Mouse (Mus musculus) erythroblast, adult 5-6 weeks (primary cell): ENCODE measurements around the gene Cacna2d2. TPM values are rescaled to one million over a fixed set of nuclear protein-coding genes. Genes with fewer than 3 reads are reported as not detected.
A peak's percentile ranks its signal among the peaks of the same experiment; 100 is the strongest.

Experiments
- ATAC-seq: replicated peaks from 2 replicates; pipeline ENCODE4 v1.8.0; 2016; ENCODE audit warnings: moderate number of reproducible peaks, mild to moderate bottlenecking, moderate TSS enrichment, inconsistent platforms; ENCODE audit not compliant: poor library complexity, low FRiP score, severe bottlenecking
- total RNA-seq, 2 experiments: library from RNA; stranded (forward) in 1 of 2; stranded (reverse) in 1 of 2; fragments of 150-400 nt in 1 of 2; fragments of 200-764, 138-1000 nt in 1 of 2; gene quantifications; 2 replicates each; pipeline versions ENCODE4 v1.2.3 to v1.2.4; 2015 to 2017; ENCODE audit warnings: low replicate concordance in 2 of 2

Gene Cacna2d2
- total RNA-seq, 2 experiments from 2014 or later, result not detected

DNA sequence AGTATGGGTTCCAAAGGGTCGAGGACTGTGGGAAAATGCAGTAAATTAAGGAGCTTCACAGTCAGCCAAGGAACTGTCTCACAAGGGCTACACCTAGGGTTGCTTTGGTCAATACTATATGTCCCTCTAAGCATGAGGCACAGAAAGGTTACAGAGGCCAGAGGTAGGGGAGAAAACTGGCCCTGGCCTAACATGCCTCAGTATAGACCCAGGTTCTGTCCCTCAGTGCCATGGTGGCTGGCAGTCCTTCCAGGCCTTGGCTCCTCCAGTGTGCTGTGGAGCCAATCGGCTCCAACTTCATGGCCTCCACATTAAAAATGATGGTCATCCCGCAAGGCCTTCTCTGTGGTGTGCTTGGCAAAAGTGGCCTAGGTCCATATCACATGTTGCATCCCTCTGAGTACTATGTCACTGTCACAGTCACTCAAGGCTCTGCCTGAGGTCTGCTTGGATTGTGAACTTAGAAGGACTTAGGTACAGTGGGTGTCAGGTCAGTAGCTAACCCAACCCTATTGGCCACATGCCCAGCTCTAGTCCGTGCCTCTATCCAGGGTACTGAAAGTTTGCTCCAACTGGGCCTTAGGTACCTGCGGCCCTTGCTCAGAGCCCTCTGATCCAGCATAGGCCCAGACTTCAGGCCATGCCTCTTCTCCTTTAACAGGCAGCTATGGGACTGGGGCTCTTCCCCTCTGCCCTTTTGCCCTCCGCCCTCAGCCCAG, 87.3 kb downstream of the Cacna2d2 start:
- no peak for ATAC-seq

DNA sequence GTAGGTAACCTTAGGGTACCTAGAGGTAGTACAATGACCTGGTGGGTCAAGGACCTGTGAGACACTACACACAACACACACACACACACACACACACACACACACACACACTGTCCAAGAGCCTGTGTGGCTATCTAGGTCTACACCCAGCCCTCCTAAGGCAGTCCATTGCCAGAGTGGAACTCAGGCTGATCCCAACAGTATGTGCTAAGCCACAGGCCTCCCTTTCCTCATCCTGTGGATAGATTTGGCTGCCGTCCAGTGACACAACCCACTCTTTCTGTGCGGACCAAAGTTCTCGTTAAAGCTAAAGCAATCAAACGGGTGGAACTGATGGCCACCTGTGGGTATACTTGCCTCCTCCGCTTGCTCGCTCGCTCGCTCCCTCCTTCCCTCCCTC, 90.7 kb downstream of the Cacna2d2 start:
- ATAC-seq, result no peak

GRCm38 (mm10) chr9:107490625-107491024, 91.2 kb downstream of the Cacna2d2 start:
- ATAC-seq, result no peak

GRCm38 (mm10) chr9:107493511-107493910, 94.1 kb downstream of the Cacna2d2 start:
- ATAC-seq, result no peak

DNA sequence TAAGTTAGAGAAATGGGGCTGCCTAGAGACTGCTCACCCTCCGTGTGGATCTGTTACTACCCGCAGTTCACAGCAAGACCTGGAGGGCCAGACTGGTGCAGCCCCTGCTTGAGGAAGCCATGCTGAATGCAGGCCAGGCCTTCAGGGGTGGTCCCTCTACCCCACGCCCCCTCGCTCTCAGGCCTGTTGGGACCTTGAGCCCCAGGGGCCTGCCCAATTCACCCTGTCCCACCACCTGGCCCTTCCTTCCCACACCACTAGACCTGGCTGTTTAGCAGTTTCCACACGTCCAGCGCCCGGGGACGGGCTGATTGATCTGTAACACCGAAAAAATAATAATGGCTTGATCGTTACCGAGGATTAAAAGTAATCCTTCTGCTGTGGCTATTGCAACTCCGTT, 94.8 kb downstream of the Cacna2d2 start:
- ATAC-seq, result no peak

GRCm38 (mm10) chr9:107496359-107496758, 96.9 kb downstream of the Cacna2d2 start:
- no peak for ATAC-seq

DNA sequence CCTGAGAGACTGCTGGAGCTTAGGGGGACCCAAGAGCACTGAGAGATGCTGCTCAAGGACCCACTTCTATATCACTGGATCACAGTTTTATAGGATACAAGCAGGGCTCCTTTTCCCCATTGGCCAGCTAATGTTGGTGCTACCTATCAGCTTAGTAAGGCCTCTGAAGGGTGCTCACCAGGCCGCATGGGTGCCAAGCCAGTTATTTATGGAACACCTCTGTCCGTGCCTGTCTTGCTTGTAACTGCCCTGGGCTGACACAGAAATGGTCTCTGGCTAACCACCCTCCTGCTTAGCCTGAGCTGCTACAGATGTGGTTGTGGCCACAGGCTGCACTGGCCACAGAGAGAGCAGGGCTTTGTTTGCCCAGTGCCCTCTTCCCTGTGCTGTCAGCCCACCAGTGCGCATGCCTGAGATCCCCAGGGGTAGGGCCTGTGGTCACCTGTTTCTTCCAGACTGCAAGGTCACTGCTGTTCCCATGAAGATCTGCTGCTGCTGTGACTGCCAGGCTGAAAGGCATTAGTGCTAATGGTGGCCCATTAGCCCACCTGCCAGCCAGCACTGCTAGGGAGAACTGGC, 101.4 kb downstream of the Cacna2d2 start:
- no peak for ATAC-seq

DNA sequence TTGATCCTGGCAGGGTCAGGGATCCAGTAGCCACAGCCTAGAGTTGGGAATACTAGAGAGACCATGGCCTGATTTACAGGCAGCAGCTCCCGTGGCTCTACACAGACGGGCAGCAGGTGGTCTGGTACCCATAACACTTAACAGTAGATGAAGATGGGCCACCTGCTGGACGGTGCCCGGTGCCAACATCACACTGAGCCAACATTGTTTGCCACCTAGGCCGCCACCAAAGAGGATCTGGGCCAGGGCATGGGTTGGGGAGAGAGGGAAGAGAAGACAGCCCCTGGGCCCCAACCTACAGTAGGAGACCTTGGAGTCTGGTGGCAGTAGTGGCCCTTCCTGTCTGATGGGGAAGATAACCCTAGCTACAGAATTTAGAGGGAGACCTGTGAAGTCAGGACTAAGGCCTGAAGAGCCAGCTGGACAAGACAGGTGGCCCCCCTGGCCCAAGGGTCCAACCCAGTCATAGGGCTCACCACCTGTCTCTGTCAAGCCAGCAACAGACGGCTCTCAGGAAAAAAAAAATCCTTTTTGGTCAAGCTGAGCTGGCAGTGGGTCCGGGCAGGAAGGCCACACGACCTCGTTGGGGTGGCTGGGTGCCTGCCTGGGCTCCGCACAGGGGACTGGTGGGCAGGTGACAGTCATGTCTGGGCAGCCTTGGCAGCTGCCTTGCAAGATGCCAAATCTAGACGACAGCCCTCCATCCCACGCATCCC, 102.9 kb downstream of the Cacna2d2 start:
- ATAC-seq, result no peak

DNA sequence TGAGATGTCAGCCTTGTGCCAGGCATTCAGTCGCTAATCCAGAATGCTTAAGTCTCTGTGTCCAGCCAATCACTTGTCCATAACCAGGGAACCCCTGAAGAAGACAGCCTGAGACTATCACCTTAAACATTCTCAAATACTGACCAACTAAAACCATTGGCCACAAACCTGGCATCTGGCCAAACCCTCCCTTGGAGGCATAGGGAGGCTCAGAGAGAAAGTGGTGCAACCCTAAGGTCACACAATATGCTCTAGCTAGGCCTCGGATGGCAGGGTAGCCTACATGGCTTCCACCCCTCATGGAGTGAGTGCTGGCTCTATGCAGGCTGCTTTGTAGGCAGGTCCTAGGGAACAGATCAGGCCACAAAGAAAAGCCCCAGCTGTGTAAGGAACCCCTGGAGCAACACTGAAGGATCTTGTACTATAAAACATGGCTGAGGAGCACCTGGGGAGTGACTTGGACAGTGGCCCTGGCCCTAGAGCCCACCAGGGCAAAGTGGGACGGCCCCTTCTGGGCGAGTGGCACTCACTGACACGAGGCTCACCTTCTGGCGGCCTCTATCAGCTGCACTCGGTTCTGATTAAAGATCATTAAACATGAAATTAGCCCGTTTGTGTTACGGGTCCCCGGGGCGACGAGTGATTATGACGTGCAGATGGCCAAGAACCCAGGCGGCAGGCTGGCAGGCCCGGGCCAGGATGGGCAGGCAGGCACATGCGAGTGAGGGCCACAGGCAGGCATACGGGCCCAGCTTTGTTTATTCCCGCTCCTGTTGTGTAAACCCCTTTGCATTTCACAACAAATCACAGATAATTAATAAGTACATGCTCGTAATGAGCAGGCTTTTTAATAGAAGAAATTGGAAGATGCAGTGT, 105.5 kb downstream of the Cacna2d2 start:
- ATAC-seq, result no peak

DNA sequence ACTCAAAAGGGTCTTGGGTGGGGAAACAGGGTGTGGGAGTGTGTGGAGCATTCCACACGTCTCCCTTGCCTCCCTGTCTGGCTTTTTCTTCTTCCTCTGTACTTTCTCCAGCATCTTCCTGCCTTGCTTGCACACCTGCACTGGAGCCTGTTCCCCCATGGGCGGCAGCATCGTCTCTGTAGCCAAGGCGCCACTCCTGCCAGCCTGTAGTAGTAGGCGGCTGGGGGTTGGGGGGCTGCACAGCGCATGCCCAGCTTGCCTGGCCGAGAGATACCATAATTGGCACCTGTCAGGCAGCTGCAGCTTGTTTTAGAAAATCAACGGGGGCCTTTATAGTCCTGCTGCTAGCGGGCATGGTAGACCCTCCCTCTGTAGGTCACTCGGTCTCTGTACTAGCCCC, 108.9 kb downstream of the Cacna2d2 start:
- ATAC-seq, result no peak

- ATAC-seq, result no peak
Measured at GRCm38 (mm10) chr9:107510384-107511100, 111.1 kb downstream of the Cacna2d2 start.

- ATAC-seq, result no peak
Measured at GRCm38 (mm10) chr9:107511436-107511835, 112.0 kb downstream of the Cacna2d2 start.

DNA sequence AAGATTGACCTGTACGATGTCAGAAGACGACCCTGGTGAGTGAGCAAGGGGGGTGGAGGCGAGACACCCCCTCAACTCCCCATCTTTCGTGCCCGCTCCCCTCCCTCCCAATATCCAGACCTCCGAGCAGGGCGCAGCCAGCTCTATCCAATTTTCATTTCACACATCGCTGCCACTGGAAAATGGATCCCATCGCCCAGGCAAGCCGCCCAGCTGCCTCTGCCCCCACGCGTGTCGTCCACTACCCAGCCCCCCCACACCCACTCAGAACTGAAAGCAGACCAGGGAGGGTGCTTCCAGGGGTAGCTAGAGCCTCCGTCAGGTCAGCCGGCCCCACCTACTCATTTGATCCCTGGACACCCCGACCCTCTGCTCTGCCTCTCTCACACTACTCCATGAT, 112.9 kb downstream of the Cacna2d2 start:
- ATAC-seq, result no peak

- peak; percentile 72 for ATAC-seq
Measured at GRCm38 (mm10) chr9:107514303-107514955, 115.0 kb downstream of the Cacna2d2 start.

- no peak for ATAC-seq
Measured at GRCm38 (mm10) chr9:107520331-107520730, 120.9 kb downstream of the Cacna2d2 start.

GRCm38 (mm10) chr9:107521190-107521589, 121.8 kb downstream of the Cacna2d2 start:
- ATAC-seq, result no peak

- ATAC-seq, result no peak
Measured at GRCm38 (mm10) chr9:107521711-107522399, 122.4 kb downstream of the Cacna2d2 start.

DNA sequence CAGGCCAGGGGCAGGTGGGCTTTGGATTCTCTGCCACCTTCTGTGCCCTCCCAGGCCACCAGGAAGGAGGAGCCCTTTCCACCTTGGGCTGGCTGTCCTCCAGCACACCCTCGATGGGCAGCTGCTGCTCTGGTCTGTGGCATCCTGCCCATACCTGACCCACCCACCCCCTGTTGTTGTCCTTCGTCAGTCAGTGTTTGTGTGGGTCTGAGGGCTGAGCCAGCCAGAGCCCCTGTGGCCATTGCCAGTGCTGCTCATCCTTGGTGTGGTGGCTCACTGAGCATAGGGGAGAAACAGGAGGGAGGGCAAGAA, 122.9 kb downstream of the Cacna2d2 start:
- no peak for ATAC-seq
